Mouse (Mus musculus) CH12.LX (cell line): ENCODE results near the gene Ttll4.

ENCODE experiments used
- CHD2 ChIP-seq: IDR thresholded peaks from 2 replicates; pipeline ENCODE4 v1.6.1; 2011; ENCODE audit warnings: low read length, improper control_type of control experiment
- CTCF ChIP-seq, 2 experiments: IDR thresholded peaks in 1 of 2; conservative IDR thresholded peaks in 1 of 2; 2 replicates each; pipeline ENCODE4 v1.5.1; 2011 to 2012; ENCODE audit warnings: low read depth in 2 of 2, low read length in 2 of 2, improper control_type of control experiment in 1 of 2, inconsistent platforms in 1 of 2, mild to moderate bottlenecking in 1 of 2, moderate library complexity in 1 of 2
- EP300 ChIP-seq: IDR thresholded peaks from 2 replicates; pipeline ENCODE4 v1.6.1; 2011; ENCODE audit warnings: low read length, improper control_type of control experiment
- MXI1 ChIP-seq: IDR thresholded peaks from 2 replicates; pipeline ENCODE4 v1.6.1; 2011; ENCODE audit warnings: mild to moderate bottlenecking, low read depth, low read length, improper control_type of control experiment
- POLR2A ChIP-seq: IDR thresholded peaks from 2 replicates; pipeline ENCODE4 v1.6.1; 2011; ENCODE audit warnings: low read depth, mild to moderate bottlenecking, improper control_type of control experiment, low read length

GRCm38 (mm10) chr1:74632734-74633133 lies 28.8 kb upstream of the Ttll4 start:
- TF ChIP-seq POLR2A (no peak), CTCF (conservative IDR thresholded peaks at IDR 0.05 in 1 of 2, IDR thresholded peaks at IDR 0.05 in 1 of 2; ENCODE audit: low read depth in 2 of 2, low read length in 2 of 2) (no peak), CHD2 (no peak), MXI1 (no peak), EP300 (no peak)
